Mouse (Mus musculus) midbrain, embryonic 12.5 days (tissue): ENCODE data around the gene Serpina10. TPM values are rescaled to one million over a fixed set of nuclear protein-coding genes. Genes with fewer than 3 reads are reported as not detected.
"Not testable (repeated sequence)": the region's sequence is repeated elsewhere in the genome, so short reads cannot be mapped to it uniquely, and the experiment has no call there.

ENCODE experiments used
- ATAC-seq: fragments of 200-750 bp; cut with Nextera tagmentation; 2 replicates; pipeline ENCODE4 v1.8.0; 2017; ENCODE audit warnings: low read depth, moderate TSS enrichment, moderate library complexity; ENCODE audit not compliant: low FRiP score
- H3K27ac ChIP-seq: fragments of 300-500 bp; sonication (generic); replicated peaks from 2 replicates; pipeline ENCODE4 v1.5.1; 2016; ENCODE audit warnings: mild to moderate bottlenecking
- H3K27me3 ChIP-seq: fragments of 300-500 bp; sonication (generic); 2 replicates; pipeline ENCODE4 v1.6.1; 2016; ENCODE audit warnings: mild to moderate bottlenecking
- H3K36me3 ChIP-seq: fragments of 300-500 bp; sonication (generic); 2 replicates; pipeline ENCODE4 v1.6.1; 2016
- H3K4me1 ChIP-seq: fragments of 300-500 bp; sonication (generic); 2 replicates; pipeline ENCODE4 v1.6.1; 2016
- H3K4me2 ChIP-seq: fragments of 300-500 bp; sonication (generic); replicated peaks from 2 replicates; pipeline ENCODE4 v1.6.1; 2016; ENCODE audit warnings: mild to moderate bottlenecking, moderate library complexity
- H3K4me3 ChIP-seq: fragments of 300-500 bp; sonication (generic); 2 replicates; pipeline ENCODE4 v1.5.1; 2016; ENCODE audit warnings: mild to moderate bottlenecking
- H3K9ac ChIP-seq: fragments of 300-500 bp; sonication (generic); replicated peaks from 2 replicates; pipeline ENCODE4 v1.6.1; 2016; ENCODE audit warnings: mild to moderate bottlenecking, moderate library complexity
- H3K9me3 ChIP-seq: fragments of 300-500 bp; sonication (generic); 2 replicates; pipeline ENCODE4 v1.6.1; 2016; ENCODE audit warnings: mild to moderate bottlenecking
- WGBS: fragments of 180-500 bp; shearing (Covaris S2); methylation state at CpG from one replicate; pipeline ENCODE4 v1.1.7; 2016; 5-methylcytosine and 5-hydroxymethylcytosine counted together
- polyA plus RNA-seq: library from polyadenylated mRNA; unstranded; fragments of >200 nt; fragmentation: Nextera tagmentation; extraction: Ambion mirVana; gene quantifications from 2 replicates; pipeline ENCODE4 v1.2.1, GENCODE M21; 2016

Gene Serpina10
- polyA plus RNA-seq, 1 experiment from 2014 or later, result not detected

- Histone ChIP-seq H3K36me3 (no peaks in the 10 kb centered on the region), H3K27ac (no peak overlapping the region), H3K4me1 (0 out of 2 replicates have a peak, but pooled peaks cover 3% of the 10 kb centered on the region), H3K9me3 (no peaks in the 10 kb centered on the region), H3K4me2 (no peak overlapping the region), H3K27me3 (no peaks in the 10 kb centered on the region), H3K4me3 (no peak overlapping the region), H3K9ac (no peak overlapping the region)
- no peak for ATAC-seq
- 72% methylated on average over 3 of the region's 3 CpGs for WGBS
Observed at GRCm38 (mm10) chr12:103601839-103602238, 29.4 kb downstream of the Serpina10 start.

- no peak overlapping the region for H3K4me3 ChIP-seq
- H3K27ac ChIP-seq, result no peak overlapping the region
- WGBS, result 16% methylated on average over 3 of the region's 3 CpGs
- no peaks in the 10 kb centered on the region for H3K27me3 ChIP-seq
- H3K4me1 ChIP-seq, result 0 out of 2 replicates have a peak, but pooled peaks cover 3% of the 10 kb centered on the region
- H3K9me3 ChIP-seq, result no peaks in the 10 kb centered on the region
- no peak overlapping the region for H3K4me2 ChIP-seq
- no peak for ATAC-seq
- no peak overlapping the region for H3K9ac ChIP-seq
- no peaks in the 10 kb centered on the region for H3K36me3 ChIP-seq
Observed at GRCm38 (mm10) chr12:103600364-103600763, 30.9 kb downstream of the Serpina10 start.

GRCm38 (mm10) chr12:103598411-103598810 lies 32.8 kb downstream of the Serpina10 start:
- Histone ChIP-seq H3K27me3 (no peaks in the 10 kb centered on the region), H3K27ac (no peak overlapping the region), H3K4me3 (no peak overlapping the region), H3K9me3 (no peaks in the 10 kb centered on the region), H3K4me1 (0 out of 2 replicates have a peak, but pooled peaks cover 3% of the 10 kb centered on the region), H3K4me2 (no peak overlapping the region), H3K9ac (no peak overlapping the region), H3K36me3 (no peaks in the 10 kb centered on the region)
- ATAC-seq, result no peak
- 66% methylated on average over 2 of the region's 2 CpGs for WGBS

- Histone ChIP-seq H3K4me2 (no peak overlapping the region), H3K27ac (no peak overlapping the region), H3K4me1 (no peaks in the 10 kb centered on the region), H3K36me3 (no peaks in the 10 kb centered on the region), H3K4me3 (no peak overlapping the region), H3K9ac (no peak overlapping the region), H3K27me3 (no peaks in the 10 kb centered on the region), H3K9me3 (no peaks in the 10 kb centered on the region)
- 86% methylated on average over 8 of the region's 8 CpGs for WGBS
- no peak for ATAC-seq
Observed at GRCm38 (mm10) chr12:103583771-103584170, 47.5 kb downstream of the Serpina10 start.

GRCm38 (mm10) chr12:103578148-103578547 lies 53.1 kb downstream of the Serpina10 start:
- not testable (repeated sequence) for H3K9me3 ChIP-seq, H3K36me3 ChIP-seq, ATAC-seq, H3K27ac ChIP-seq, H3K27me3 ChIP-seq, H3K4me1 ChIP-seq, H3K4me3 ChIP-seq, H3K9ac ChIP-seq, H3K4me2 ChIP-seq
- WGBS, result 89% methylated on average over 6 of the region's 6 CpGs

GRCm38 (mm10) chr12:103569690-103570089 lies 61.6 kb downstream of the Serpina10 start:
- H3K27me3 ChIP-seq, result no peaks in the 10 kb centered on the region
- H3K4me3 ChIP-seq, result no peak overlapping the region
- H3K27ac ChIP-seq, result no peak overlapping the region
- no peaks in the 10 kb centered on the region for H3K9me3 ChIP-seq
- H3K4me1 ChIP-seq, result no peaks in the 10 kb centered on the region
- H3K4me2 ChIP-seq, result no peak overlapping the region
- H3K9ac ChIP-seq, result no peak overlapping the region
- no peak for ATAC-seq
- WGBS, result 69% methylated on average over 6 of the region's 6 CpGs
- H3K36me3 ChIP-seq, result no peaks in the 10 kb centered on the region

GRCm38 (mm10) chr12:103567129-103567528 lies 64.1 kb downstream of the Serpina10 start:
- ATAC-seq, result no peak
- 66% methylated on average over 3 of the region's 3 CpGs for WGBS
- Histone ChIP-seq H3K4me1 (no peaks in the 10 kb centered on the region), H3K4me2 (no peak overlapping the region), H3K27ac (no peak overlapping the region), H3K9ac (no peak overlapping the region), H3K4me3 (no peak overlapping the region), H3K27me3 (no peaks in the 10 kb centered on the region), H3K9me3 (no peaks in the 10 kb centered on the region), H3K36me3 (no peaks in the 10 kb centered on the region)

GRCm38 (mm10) chr12:103565151-103565550 lies 66.1 kb downstream of the Serpina10 start:
- Histone ChIP-seq H3K27ac (no peak overlapping the region), H3K4me3 (no peak overlapping the region), H3K4me1 (no peaks in the 10 kb centered on the region), H3K9me3 (no peaks in the 10 kb centered on the region), H3K4me2 (no peak overlapping the region), H3K27me3 (no peaks in the 10 kb centered on the region), H3K9ac (no peak overlapping the region), H3K36me3 (no peaks in the 10 kb centered on the region)
- no peak for ATAC-seq
- WGBS, result 82% methylated on average over 7 of the region's 7 CpGs

Other genes starting within 250 kb of the Serpina10 start
- 15.6 and 16.8 TPM in 2 replicates for gene Otub2, start 242.8 kb downstream of the Serpina10 start, polyA plus RNA-seq
- gene 9330161L09Rik, start 223.6 kb downstream of the Serpina10 start, polyA plus RNA-seq, result 0.96 and 1.2 TPM in 2 replicates
- 119 and 124 TPM in 2 replicates for gene Ddx24, start 205.6 kb downstream of the Serpina10 start, polyA plus RNA-seq
- 4.2 and 10.4 TPM in 2 replicates for gene Ifi27, start 197.2 kb downstream of the Serpina10 start, polyA plus RNA-seq
- gene Ifi27l2a, start 187.8 kb downstream of the Serpina10 start, polyA plus RNA-seq, result 4.4 and 5.1 TPM in 2 replicates
- not detected in 2 replicates for gene Ifi27l2b, start 174.2 kb downstream of the Serpina10 start, polyA plus RNA-seq
- gene Ppp4r4, start 99.2 kb downstream of the Serpina10 start, polyA plus RNA-seq, result 2.9 and 3.2 TPM in 2 replicates
- gene Serpina6, start 25.8 kb upstream of the Serpina10 start, polyA plus RNA-seq, result not detected in 2 replicates
- not detected in 2 replicates for gene Serpina16, start 44.7 kb upstream of the Serpina10 start, polyA plus RNA-seq
- gene Serpina1f, start 64.1 kb upstream of the Serpina10 start, polyA plus RNA-seq, result not detected in 2 replicates
- gene Serpina1d, start 142.1 kb upstream of the Serpina10 start, polyA plus RNA-seq, result 0.22 TPM in 1 of 2 replicates, not detected in the other
- gene Serpina1b, start 198.9 kb upstream of the Serpina10 start, polyA plus RNA-seq, result 0.46 TPM in 1 of 2 replicates, not detected in the other
- not detected in 2 replicates for gene Serpina1a, start 232.1 kb upstream of the Serpina10 start, polyA plus RNA-seq